Mouse (Mus musculus): ENCODE data around the gene Siae. TPM values are rescaled to one million over a fixed set of nuclear protein-coding genes. Genes with fewer than 3 reads are reported as not detected.

Siae gene
- polyA plus RNA-seq, 1 experiment from 2014 or later: 8.6 TPM

DNA sequence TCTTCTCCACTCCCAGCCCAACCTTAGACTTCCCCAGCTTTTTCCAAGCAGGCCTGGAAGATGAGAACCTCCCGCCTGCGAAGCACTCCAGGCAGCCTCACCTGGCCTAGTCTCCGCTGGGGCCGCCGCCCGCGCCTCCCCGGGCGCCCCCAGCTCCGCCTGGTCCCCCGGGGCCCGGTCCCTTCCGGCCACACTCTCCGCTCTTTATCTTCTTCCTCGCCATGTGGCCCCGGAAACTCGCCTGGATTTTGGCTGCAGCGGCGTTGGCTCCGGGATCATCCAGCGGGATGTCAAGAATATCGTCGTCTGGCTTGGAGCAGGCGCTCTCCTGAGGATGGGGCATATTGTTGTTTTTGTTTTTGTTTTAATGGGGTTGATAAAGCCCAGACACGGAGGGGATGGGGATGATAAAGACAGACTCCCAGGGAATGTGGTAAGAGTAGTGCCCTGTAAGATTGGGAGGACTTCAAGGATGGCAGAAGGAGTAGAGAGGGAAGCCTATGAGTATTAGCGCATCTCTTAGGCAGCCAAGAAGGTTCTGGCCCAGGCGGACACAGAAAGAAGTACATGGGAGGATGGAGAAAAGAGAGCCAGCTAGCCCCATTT, 9.5 kb upstream of the Siae start:
- ATAC-seq (replicated peaks; ENCODE audit: low FRiP score): no peak
- H3K4me2 ChIP-seq: peak overlapping the region; percentile 13
- peaks cover 29% of the 10 kb centered on the region for H3K27me3 ChIP-seq (replicated peaks; ENCODE audit: control insufficient read depth, insufficient read depth, low read length)
- H3K36me3 ChIP-seq (ENCODE audit: control insufficient read depth, insufficient read depth, low read length): no peaks in the 10 kb centered on the region
- 45% methylated on average over 27 of the region's 27 CpGs for WGBS
- no peak overlapping the region for H3K27ac ChIP-seq (ENCODE audit: low read depth, low read length)
- no peaks in the 10 kb centered on the region for H3K9me3 ChIP-seq (ENCODE audit: control insufficient read depth, low read length)
- H3K4me1 ChIP-seq (replicated peaks; ENCODE audit: control insufficient read depth, insufficient read depth, low read length): peaks cover 16% of the 10 kb centered on the region
- no peak for DNase-seq (ENCODE audit: low spot score)
- no peak overlapping the region for H3K4me3 ChIP-seq (ENCODE audit: low read depth, low read length)
- no peak overlapping the region for H3K9ac ChIP-seq (ENCODE audit: low read depth, low read length)

DNA sequence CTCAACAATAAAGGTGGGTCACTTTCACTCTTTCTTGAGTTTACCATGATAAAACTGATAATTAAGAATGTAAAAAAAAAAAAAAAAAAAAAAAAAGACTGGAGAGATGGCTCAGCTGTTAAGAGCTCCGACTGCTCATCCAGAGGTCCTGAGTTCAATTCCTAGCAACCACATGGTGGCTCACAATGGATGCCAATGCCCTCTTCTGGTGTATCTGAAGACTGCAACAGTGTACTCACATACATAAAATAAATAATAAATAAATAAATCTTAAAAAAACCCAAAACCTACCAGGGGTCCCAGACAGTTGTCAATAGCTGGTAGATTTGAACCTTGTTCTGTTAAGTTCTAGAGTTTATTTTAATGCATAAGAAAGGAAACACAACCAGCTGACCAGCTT, 8.6 kb upstream of the Siae start:
- Histone ChIP-seq H3K9me3 (ENCODE audit: control insufficient read depth, low read length) (no peaks in the 10 kb centered on the region), H3K9ac (ENCODE audit: low read depth, low read length) (no peak overlapping the region), H3K4me3 (ENCODE audit: low read depth, low read length) (no peak overlapping the region), H3K27ac (ENCODE audit: low read depth, low read length) (no peak overlapping the region), H3K4me1 (replicated peaks; ENCODE audit: control insufficient read depth, insufficient read depth, low read length) (peaks cover 21% of the 10 kb centered on the region), H3K36me3 (ENCODE audit: control insufficient read depth, insufficient read depth, low read length) (no peaks in the 10 kb centered on the region), H3K4me2 (no peak overlapping the region), H3K27me3 (replicated peaks; ENCODE audit: control insufficient read depth, insufficient read depth, low read length) (peaks cover 39% of the 10 kb centered on the region)
- DNase-seq (ENCODE audit: low spot score): no peak
- ATAC-seq (replicated peaks; ENCODE audit: low FRiP score): no peak
- WGBS: 76% methylated on average over 1 of the region's 1 CpGs

DNA sequence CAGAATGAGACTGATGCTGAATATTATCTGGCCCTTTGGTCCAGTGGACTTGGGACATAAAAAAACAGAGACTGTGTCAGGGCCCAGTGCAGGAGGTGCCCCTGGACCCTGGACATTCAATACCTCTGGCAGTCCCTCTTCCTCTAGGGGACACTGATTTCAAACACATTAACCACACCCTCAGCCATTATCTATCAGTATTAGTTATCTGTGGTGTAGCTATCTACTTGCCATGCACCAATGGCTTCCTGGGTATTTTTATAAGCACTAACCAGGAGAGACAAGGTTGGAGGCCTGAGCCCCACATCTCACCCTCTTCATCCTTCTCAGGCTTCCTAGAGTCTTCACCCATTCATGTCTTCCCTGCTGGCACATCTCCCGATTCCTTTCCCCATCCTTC, 5.1 kb upstream of the Siae start:
- peaks cover 38% of the 10 kb centered on the region for H3K27me3 ChIP-seq (replicated peaks; ENCODE audit: control insufficient read depth, insufficient read depth, low read length)
- no peak for ATAC-seq (replicated peaks; ENCODE audit: low FRiP score)
- H3K9me3 ChIP-seq (ENCODE audit: control insufficient read depth, low read length): no peaks in the 10 kb centered on the region
- H3K36me3 ChIP-seq (ENCODE audit: control insufficient read depth, insufficient read depth, low read length): no peaks in the 10 kb centered on the region
- H3K9ac ChIP-seq (ENCODE audit: low read depth, low read length): no peak overlapping the region
- no peak overlapping the region for H3K27ac ChIP-seq (ENCODE audit: low read depth, low read length)
- WGBS: 48% methylated on average over 1 of the region's 1 CpGs
- H3K4me1 ChIP-seq (replicated peaks; ENCODE audit: control insufficient read depth, insufficient read depth, low read length): peaks cover 36% of the 10 kb centered on the region
- H3K4me2 ChIP-seq: no peak overlapping the region
- no peak overlapping the region for H3K4me3 ChIP-seq (ENCODE audit: low read depth, low read length)
- DNase-seq (ENCODE audit: low spot score): no peak

DNA sequence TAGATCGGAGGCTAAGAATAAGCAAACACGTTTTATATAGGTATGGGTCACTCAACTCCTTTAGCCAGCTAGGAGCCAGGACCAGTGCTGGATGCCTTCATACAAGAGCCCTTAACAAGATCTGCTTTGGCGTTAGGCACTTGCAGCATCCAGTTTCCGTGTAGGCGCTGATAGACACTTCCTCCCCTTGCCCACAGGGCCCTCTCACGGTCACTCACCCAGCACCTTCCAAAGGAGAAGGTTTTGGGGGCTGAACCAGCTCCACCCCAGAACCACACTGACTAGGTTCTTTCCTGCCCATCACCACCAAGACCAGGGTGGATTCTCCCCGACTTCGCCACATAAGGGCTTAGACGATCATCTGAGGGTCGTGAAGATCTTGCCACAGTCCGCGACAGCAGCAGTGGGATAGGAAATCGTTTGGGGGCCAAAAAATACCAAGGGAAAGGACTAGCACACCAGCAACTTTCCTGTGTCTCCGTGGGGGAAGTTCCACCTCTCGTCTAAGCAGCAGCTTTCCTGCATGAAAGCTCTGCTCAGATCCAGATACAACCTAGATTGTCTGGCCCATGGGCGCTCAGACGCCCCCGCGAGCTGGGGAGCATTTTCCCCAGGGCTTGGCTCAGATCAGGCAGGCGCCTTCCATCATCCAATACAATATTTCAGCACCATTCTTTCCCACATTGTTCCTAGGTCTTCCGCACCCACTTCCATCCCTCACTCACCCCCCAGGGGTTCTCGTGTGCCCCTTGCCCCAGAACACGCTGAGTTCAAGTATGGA, 3.6 kb upstream of the Siae start:
- H3K4me2 ChIP-seq: peak overlapping the region; percentile 72
- WGBS: 3% methylated on average over 23 of the region's 23 CpGs
- H3K27ac ChIP-seq (ENCODE audit: low read depth, low read length): no peak overlapping the region
- peaks cover 34% of the 10 kb centered on the region for H3K4me1 ChIP-seq (replicated peaks; ENCODE audit: control insufficient read depth, insufficient read depth, low read length)
- no peaks in the 10 kb centered on the region for H3K9me3 ChIP-seq (ENCODE audit: control insufficient read depth, low read length)
- H3K27me3 ChIP-seq (replicated peaks; ENCODE audit: control insufficient read depth, insufficient read depth, low read length): peaks cover 27% of the 10 kb centered on the region
- H3K36me3 ChIP-seq (ENCODE audit: control insufficient read depth, insufficient read depth, low read length): no peaks in the 10 kb centered on the region
- ATAC-seq (replicated peaks; ENCODE audit: low FRiP score) (0 out of 2 replicates have a peak, but pooled peaks have one; percentile 3), DNase-seq (ENCODE audit: low spot score) (no peak)
- H3K4me3 ChIP-seq (ENCODE audit: low read depth, low read length): peak overlapping the region; percentile 47
- H3K9ac ChIP-seq (ENCODE audit: low read depth, low read length): peak overlapping the region; percentile 4; the same call in 1 of the 2 replicates

DNA sequence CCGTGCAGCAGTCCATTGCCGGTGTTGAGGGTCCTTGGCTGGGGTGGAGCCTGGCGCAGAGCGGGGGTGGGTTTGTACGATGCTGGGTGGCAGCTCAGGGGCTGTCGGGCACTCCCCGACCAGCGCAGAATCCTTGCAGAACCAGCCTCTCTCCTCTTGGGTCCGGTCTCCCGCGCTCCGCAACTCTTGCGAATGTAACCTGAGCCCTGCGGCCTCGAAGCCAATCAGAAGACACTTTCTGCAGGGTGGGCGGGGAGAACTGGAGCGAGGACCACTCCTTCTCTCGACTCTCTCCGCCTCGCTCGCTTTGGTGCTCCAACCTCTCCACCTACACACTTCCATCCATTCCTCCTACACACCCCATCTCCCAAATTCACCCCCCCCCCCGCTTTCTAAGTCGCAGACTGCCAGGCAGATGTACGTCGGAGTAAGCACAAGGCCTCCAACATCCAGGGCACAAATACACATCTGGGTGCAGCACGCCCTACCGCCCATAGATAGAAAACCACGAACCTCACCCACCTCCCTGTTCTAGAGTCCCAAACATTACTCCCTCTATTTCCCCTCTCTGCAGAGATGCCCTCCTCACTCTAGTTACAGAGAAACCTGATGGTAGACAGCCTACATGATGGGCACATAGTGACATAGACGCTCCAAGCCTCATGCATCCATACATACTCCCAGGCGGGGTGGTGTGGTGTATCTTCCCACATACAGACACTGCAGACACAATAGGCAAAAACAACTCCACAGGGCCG, 2.8 kb upstream of the Siae start, which contains the start of gene Nrgn:
Gene Nrgn, minus strand, starts transcription at position 369 of the 758 bp plus-strand sequence.
- 3% methylated on average over 31 of the region's 31 CpGs for WGBS
- DNase-seq (ENCODE audit: low spot score) (peak; percentile 77), ATAC-seq (replicated peaks; ENCODE audit: low FRiP score) (peak; percentile 83)
- Histone ChIP-seq H3K4me1 (replicated peaks; ENCODE audit: control insufficient read depth, insufficient read depth, low read length) (peaks cover 34% of the 10 kb centered on the region), H3K27ac (ENCODE audit: low read depth, low read length) (no peak within 1 kb of the TSS), H3K4me2 (peak within 1 kb of the TSS; percentile 72), H3K36me3 (ENCODE audit: control insufficient read depth, insufficient read depth, low read length) (no peaks in the 10 kb centered on the region), H3K9me3 (ENCODE audit: control insufficient read depth, low read length) (no peaks in the 10 kb centered on the region), H3K27me3 (replicated peaks; ENCODE audit: control insufficient read depth, insufficient read depth, low read length) (peaks cover 27% of the 10 kb centered on the region), H3K9ac (ENCODE audit: low read depth, low read length) (peak within 1 kb of the TSS; percentile 4; the same call in 1 of the 2 replicates), H3K4me3 (ENCODE audit: low read depth, low read length) (peak within 1 kb of the TSS; percentile 47)

DNA sequence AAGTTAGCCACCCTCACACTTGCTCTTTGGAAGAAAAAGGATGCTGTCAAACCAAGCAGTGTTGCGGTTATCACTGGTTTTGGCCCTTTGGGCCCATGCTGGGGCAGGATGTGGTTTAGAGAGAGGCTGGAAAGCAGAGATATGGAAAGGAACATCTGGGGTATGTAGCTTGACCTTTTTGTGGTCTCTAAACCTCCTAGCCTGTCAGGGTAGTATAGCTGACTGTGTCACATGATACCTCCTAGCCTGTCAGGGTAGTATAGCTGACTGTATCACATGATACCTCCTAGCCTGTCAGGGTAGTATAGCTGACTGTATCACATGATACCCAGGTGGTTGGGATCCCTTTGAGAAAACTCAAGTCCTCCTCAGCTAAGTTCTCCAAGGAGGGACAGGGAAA, 1.2 kb upstream of the Siae start:
- H3K27ac ChIP-seq (ENCODE audit: low read depth, low read length): peak overlapping the region; percentile 54; the same call in 1 of the 2 replicates
- H3K4me1 ChIP-seq (replicated peaks; ENCODE audit: control insufficient read depth, insufficient read depth, low read length): peaks cover 34% of the 10 kb centered on the region
- no peaks in the 10 kb centered on the region for H3K9me3 ChIP-seq (ENCODE audit: control insufficient read depth, low read length)
- no peak overlapping the region for H3K4me3 ChIP-seq (ENCODE audit: low read depth, low read length)
- no peak for DNase-seq (ENCODE audit: low spot score)
- no peaks in the 10 kb centered on the region for H3K36me3 ChIP-seq (ENCODE audit: control insufficient read depth, insufficient read depth, low read length)
- 41% methylated on average over 1 of the region's 1 CpGs for WGBS
- H3K9ac ChIP-seq (ENCODE audit: low read depth, low read length): no peak overlapping the region
- peaks cover 24% of the 10 kb centered on the region for H3K27me3 ChIP-seq (replicated peaks; ENCODE audit: control insufficient read depth, insufficient read depth, low read length)
- peak; percentile 82 for ATAC-seq (replicated peaks; ENCODE audit: low FRiP score)
- H3K4me2 ChIP-seq: 0 out of 2 replicates have a peak overlapping the region, but pooled peaks have one; percentile 4

DNA sequence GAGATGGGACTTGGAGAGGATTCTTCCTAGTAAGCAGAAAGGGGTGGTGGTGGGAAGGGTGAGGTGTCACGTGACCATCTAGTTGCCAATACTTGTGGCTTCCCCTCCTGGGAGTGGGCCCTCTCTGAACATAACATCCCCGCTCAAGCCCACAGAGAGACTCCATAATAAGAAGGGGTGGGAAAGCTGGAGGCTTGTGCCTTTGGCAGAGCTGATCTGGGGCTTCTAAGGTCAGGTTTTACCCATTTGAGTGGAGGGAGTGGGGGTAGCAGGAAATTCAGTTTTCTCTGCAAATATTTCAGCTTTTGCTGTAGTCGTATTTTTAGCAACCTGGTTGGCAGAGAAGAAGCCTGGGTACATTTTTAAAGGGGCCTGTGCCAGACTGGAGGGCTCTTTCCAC, 868 bp downstream of the Siae start:
- no peak overlapping the region for H3K27ac ChIP-seq (ENCODE audit: low read depth, low read length)
- no peak overlapping the region for H3K4me3 ChIP-seq (ENCODE audit: low read depth, low read length)
- no peak for ATAC-seq (replicated peaks; ENCODE audit: low FRiP score)
- H3K9me3 ChIP-seq (ENCODE audit: control insufficient read depth, low read length): no peaks in the 10 kb centered on the region
- H3K27me3 ChIP-seq (replicated peaks; ENCODE audit: control insufficient read depth, insufficient read depth, low read length): peaks cover 8% of the 10 kb centered on the region
- WGBS: 68% methylated on average over 3 of the region's 3 CpGs
- peaks cover 31% of the 10 kb centered on the region for H3K4me1 ChIP-seq (replicated peaks; ENCODE audit: control insufficient read depth, insufficient read depth, low read length)
- no peak overlapping the region for H3K9ac ChIP-seq (ENCODE audit: low read depth, low read length)
- no peaks in the 10 kb centered on the region for H3K36me3 ChIP-seq (ENCODE audit: control insufficient read depth, insufficient read depth, low read length)
- no peak for DNase-seq (ENCODE audit: low spot score)
- no peak overlapping the region for H3K4me2 ChIP-seq

DNA sequence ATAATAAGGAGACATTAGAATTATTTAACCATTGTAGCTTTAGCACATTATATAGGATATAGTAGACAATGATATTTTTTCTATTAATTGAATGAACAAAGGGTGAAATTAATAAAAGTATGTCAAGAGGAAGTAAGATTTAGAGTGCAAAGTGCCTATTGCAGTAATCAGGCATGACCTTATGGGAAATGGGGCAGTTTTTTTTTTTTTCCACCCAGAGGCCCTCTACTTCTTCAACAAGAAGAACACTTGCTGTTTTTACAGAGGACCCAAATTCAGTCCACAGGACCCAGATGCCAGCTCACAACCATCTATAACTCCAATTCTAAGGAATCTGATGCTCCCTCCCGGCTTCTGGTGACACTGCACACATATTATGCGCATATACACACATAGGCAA, 5.1 kb downstream of the Siae start:
- Histone ChIP-seq H3K36me3 (ENCODE audit: control insufficient read depth, insufficient read depth, low read length) (no peaks in the 10 kb centered on the region), H3K9ac (ENCODE audit: low read depth, low read length) (no peak overlapping the region), H3K9me3 (ENCODE audit: control insufficient read depth, low read length) (no peaks in the 10 kb centered on the region), H3K4me3 (ENCODE audit: low read depth, low read length) (no peak overlapping the region), H3K27ac (ENCODE audit: low read depth, low read length) (no peak overlapping the region), H3K27me3 (replicated peaks; ENCODE audit: control insufficient read depth, insufficient read depth, low read length) (no peaks in the 10 kb centered on the region), H3K4me2 (no peak overlapping the region), H3K4me1 (replicated peaks; ENCODE audit: control insufficient read depth, insufficient read depth, low read length) (peaks cover 6% of the 10 kb centered on the region; the same call in 1 of the 2 replicates)
- DNase-seq (ENCODE audit: low spot score) (no peak), ATAC-seq (replicated peaks; ENCODE audit: low FRiP score) (no peak)
- 90% methylated on average over 2 of the region's 2 CpGs for WGBS

Data from liver, embryonic 11.5 days (tissue).